Mouse (Mus musculus) granulocyte monocyte progenitor cell, adult 5-6 weeks (primary cell): ENCODE data around the gene Fads2. TPM values are rescaled to one million over a fixed set of nuclear protein-coding genes. Genes with fewer than 3 reads are reported as not detected.
A peak's percentile ranks its signal among the peaks of the same experiment; 100 is the strongest.

ENCODE experiments used
- ATAC-seq: replicated peaks from 2 replicates; pipeline ENCODE4 v1.8.0; 2016; ENCODE audit warnings: mild to moderate bottlenecking, moderate TSS enrichment, inconsistent platforms; ENCODE audit not compliant: poor library complexity, severe bottlenecking
- total RNA-seq, 2 experiments: library from RNA; stranded (forward) in 1 of 2; stranded (reverse) in 1 of 2; fragments of 200-712, 200-1000 nt in 1 of 2; fragments of >200 nt in 1 of 2; fragmentation: Nextera tagmentation in 1 of 2; gene quantifications; 2 replicates each; pipeline ENCODE4 v1.2.3; 2014 to 2017

Fads2 gene
- total RNA-seq, 2 experiments from 2014 or later: 4.8 to 5.4 TPM

DNA sequence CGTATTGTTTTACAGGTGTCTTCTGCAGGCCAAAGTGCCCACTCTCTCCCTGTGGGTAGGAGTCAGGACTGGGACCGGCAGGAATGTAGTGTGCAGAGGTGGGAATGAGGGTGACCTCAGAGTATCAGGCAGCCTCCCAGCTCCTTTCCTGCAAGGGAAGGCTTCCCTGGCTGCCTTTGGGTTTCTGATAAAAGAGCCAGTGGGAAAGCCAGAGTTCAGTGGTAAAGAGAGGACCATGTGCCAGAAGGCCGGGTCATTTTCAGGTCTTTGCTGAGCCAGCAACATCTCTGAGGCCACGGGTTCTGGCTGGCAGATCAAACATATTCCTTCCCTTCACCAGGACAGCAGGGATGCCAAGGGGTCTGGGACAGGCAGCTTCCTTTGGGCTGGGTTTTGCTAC lies 55.2 kb downstream of the Fads2 start:
- ATAC-seq: no peak

DNA sequence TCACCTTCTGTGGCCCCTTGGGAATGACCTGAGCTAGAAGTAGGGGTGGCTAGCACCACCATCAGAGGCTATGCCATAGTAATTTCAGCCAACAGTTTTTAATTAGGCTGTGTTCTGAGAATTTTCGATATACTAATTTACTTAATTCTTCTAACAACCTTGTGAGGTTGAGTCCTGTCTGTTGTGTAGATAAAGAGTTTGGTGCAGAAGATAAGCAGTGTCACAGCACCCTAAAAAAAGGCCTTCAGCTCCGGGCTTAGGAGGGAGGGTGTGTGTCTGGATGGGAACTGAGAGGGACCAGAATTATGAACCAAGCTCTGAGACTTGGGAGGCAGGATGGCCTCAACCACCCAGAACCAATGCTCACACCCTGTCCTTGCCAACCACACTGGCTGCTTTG lies 55.8 kb downstream of the Fads2 start:
- no peak for ATAC-seq

DNA sequence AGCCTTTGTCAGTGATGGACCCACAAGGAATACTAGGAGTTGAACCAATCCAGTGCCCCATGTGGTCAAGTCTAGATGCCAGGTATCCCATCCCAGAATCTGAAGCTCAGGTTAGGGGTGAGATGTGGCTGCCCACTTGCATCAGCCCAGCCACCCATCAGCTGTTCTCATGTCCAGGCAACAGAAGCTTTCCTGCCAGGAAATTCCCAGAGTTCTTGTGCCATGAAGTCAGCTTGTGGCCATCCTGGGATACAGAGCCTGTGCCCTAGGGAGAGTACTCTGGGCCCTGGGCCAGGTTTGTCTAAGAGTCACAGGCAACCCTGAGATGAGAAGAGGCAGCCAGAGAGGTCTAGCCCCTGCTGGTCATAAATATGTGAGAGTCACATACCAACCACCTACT lies 57.9 kb downstream of the Fads2 start:
- ATAC-seq: no peak

DNA sequence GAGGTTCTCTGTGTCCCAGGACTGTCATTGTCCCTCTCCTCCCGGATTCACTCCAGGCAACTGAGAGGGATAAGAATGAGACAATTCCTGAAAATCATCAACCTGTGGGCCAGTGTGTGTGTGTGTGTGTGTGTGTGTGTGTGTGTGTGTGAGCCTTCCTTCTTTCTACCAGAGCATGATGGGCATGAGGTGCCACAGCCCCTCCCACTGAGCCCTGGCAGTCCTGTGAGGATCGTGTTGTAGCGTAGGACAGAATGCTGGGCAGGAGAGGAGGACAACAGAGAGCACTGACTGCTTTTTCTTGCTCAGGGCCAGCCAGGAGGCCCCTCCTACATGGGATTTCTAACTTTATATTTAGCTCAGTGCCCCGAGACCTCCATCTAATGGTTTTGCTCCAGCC lies 58.7 kb downstream of the Fads2 start:
- no peak for ATAC-seq

DNA sequence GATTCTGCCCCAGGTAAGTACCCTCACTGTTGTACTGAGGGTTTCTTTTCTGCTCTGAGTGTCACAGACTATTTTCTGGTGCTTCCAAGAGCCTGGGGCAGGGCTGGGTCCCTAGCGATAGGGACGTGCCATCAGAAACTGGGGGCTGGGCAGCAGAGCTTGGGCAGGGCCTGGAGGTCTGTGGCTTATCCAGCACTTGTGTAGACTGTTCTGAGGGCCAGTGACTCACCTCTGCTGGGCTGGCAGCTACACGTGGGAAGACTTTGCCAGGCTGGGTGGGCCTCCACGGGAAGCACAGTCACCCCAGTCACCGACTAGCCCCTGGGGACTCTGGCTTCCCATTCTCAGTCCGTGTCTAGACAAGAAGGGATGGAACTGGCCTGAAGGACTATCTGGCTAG lies 59.3 kb downstream of the Fads2 start:
- no peak for ATAC-seq

DNA sequence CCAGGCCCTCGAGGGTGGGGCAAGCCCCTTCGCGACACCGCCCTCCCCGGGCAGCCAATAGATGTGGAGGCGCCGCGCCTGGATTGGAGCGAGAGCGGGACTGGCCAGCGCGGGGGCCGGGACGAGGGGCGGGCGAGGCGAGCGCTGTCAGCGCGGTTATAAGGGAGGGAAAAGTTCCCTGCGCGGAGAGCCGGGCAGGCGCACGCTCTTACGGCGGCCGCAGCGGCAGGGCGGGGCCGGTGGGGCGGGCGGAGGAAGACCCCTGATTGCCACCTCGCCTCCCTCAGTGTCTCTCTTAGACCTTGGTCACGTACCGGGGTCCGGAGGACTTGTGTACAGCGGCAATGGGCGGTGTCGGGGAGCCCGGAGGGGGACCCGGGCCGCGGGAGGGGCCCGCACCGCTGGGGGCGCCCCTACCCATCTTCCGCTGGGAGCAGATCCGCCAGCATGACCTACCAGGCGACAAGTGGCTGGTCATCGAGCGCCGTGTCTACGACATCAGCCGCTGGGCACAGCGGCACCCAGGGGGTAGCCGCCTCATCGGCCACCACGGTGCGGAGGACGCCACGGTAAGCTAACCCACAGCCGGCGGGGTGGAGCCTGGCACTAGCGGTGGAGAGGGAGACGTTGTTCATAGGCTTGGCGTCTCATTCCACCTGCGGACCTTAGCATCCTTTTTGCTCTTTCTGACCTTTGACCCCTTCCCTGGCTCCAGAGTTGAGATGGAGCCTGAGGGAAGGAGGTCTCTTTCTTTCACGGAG lies 60.0 kb downstream of the Fads2 start, which contains the start of gene Fads3:
Gene Fads3 (plus strand): TSS at position 182 of the 761 bp plus-strand sequence.
- ATAC-seq: peak; percentile 70

DNA sequence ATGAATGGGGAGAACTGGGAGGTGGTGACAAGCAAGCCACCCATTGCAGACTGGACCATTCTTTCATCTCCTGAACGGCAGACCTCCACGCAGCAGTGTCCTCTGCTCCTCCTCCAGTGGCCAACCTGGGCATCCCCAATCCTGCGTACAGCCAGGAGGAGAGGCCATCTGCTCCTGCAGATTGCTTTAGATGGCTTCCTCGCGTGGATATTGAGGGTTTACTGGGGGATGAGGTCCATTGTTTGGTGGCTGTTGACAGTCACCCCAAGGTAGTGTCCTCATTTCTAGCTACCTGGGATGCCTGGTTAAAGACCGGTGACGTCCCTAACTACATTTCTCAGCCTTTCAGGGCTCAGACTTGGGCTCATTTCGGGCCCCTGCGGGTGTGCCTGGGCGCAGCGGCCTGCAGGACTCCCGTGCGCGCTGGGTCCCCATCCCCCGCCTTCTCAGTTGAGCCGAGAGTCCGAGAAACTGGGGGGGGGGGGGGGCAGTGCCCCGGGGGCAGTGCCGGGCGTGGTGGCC lies 60.6 kb downstream of the Fads2 start:
- no peak for ATAC-seq

DNA sequence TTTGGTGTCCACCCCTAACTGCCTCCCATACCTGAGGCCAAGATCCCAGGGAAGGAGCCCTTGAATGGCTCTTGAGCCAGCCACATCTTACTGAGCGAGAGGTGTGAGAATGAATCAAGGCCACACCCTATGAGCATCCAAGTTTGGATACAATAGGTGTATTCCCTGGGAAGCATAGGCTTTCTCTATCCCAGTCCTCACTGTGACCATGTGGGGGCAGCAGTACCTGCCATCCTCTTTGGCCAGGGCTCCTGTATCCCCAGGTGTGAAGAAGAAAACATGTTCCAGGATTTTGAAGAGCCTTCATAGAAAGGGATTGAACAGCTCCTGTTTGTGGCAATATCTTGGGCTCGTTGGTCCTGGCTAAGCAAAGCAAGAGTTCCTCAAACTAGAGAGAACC lies 61.9 kb downstream of the Fads2 start:
- no peak for ATAC-seq

DNA sequence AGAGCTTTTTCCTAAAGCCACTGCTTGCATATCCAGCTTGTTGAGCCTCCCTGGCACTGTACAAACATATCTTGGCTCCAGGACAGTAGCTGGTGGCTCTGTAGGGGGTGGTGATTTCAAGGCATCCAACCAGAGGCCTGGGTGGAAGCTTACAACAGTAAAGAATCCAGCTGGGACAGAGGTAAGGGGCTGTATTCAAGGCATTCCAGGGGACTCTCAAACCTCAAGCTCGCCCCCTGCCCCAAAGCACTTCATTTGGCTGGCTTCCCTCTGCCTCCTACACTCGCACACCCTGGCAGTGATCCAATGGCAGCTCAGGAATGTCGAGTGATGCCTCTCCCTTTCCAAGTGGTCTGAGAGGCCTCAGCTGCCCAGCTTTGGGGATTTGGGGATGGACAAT lies 62.6 kb downstream of the Fads2 start:
- no peak for ATAC-seq

DNA sequence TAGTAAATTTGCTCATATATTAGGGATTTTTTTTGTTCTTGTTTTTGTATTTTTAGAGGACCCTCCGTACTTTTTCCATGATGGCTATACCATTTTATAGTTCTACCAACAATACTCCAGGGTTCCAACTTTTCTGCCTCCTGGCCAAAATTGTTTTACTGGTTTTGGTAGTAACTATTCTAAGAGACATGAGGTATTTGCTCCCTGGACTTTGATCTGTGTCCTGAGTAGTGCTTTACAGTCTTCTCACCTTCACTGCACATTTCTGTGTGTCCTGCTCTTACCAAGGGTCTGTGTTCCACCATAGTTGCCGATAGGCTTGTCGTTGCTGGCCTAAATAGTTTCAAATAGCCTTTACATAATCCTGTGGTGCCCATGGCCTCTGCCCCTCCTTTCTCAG lies 63.2 kb downstream of the Fads2 start:
- ATAC-seq: no peak

DNA sequence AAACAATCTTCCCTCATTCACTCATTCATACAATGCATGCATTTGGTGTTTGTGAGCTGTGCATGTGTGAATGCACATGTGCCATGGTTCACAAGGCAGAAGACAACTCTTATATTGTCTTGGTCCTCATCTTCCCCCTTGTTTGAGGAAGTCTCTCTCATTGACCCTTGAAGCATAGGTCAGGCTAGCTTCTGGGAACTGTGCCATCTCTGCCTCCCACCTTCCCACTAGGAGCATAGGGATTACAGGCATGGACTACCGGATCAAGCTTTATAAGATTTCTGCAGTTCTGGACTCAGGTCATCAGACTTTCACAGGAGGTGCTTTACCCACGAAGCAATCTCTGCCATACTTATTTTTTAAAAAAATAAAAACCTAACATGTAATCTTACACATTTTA lies 64.0 kb downstream of the Fads2 start:
- ATAC-seq: no peak

DNA sequence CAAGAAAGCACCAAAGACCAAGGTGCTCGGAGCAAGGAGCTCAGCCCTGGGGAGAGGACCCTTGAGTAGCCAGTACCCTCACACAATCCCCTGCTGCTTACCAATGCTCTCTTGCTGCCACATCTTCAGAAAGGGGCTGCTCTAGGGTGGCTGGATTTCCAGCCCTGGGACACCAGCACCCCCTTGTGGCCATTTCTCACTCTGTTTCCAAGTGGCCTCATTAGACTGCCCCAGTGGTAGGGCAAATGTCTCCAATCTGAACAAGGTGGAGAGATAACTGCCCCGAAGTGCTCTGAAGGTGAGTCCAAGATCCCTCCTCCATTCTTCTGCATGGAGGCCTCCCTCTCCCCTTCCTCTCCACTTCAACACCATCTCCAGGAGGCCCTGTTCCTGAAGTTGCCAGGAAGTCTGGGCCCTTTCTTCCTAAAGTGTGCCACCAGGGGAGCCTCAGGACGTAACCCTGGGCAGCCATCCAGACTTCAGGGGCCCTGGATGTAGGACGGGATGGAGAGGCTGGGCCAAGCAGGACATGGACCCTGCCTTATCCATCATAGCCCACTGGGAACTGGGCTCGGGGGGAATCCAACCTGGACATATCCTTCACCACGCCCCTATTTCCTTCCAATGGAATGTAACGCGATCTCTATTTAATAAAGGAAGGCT lies 66.6 kb downstream of the Fads2 start:
- ATAC-seq: peak; percentile 77

DNA sequence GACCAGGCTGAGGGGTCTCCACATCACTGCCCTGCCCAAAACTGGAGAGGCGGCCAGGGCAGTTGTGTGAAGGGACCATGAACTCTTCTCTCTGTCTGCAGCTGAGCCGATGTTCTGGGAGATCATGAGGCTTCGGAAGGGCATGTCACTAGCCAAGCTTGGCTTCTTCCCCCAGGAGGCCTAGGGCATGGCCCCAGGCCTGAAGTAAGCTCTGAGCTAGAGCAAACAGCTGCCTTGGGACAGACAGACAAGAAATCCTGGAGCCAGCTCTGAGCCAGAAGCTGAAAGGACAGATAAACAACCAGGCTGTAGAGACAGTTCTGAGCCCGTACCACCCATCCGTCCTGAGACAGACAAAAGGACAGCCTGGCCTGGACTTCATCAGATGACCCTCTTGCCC lies 67.2 kb downstream of the Fads2 start:
- no peak for ATAC-seq

DNA sequence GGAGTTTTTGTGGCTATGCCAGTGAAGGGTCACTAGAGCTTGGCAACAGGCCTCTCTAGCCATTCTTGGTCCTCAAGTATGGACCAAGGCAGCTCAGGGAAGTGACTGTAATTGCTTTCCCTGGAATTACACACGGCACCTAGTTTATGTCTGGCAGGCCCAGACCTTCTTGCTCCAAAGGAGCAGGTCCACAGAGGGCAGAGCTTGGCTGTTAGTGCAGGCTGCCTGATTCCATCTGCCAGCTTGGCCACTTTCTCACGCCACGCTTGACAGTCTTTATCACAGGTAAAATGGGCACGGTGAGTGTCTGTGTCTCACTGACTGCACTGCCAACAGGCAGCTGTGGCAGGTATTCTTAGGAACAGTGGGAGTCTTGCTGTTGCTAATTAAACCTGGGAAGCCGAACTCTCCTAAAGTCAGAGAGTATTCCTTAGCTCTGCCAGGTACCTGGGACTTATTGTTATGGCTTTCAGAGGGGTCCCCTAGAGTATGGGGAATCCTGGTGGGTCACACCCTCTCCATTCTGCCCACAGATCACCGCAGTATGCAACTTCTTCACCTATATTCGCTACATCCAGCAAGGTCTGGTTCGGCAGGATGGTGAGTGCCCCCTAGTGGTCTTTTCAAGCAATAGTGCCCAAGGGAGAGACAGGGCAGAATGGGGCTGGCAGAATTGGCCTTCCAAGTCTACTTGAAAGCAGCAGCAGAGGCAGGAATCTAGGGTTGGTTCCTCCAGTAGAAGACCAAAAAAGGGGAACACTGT lies 68.2 kb downstream of the Fads2 start:
- ATAC-seq: peak; percentile 69

DNA sequence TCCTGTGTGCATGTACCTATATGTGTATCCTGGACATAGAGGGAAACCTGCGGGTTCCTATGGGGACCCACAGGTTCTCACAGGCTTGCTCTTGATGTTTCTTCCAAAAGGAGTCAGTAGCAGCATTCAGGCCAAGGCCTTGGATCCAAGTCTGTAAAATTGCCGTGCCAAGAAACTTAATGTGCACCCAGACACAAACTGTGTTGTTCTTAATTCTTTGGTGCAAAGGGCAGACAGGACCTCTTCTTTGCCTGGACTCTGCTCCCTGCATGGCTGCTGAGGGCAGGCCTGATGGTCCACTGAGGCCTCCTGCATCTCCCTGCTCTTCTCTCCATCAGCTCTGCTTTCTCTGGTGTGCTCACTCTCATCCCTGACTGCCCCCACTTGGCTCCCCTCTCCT lies 71.8 kb downstream of the Fads2 start:
- no peak for ATAC-seq

DNA sequence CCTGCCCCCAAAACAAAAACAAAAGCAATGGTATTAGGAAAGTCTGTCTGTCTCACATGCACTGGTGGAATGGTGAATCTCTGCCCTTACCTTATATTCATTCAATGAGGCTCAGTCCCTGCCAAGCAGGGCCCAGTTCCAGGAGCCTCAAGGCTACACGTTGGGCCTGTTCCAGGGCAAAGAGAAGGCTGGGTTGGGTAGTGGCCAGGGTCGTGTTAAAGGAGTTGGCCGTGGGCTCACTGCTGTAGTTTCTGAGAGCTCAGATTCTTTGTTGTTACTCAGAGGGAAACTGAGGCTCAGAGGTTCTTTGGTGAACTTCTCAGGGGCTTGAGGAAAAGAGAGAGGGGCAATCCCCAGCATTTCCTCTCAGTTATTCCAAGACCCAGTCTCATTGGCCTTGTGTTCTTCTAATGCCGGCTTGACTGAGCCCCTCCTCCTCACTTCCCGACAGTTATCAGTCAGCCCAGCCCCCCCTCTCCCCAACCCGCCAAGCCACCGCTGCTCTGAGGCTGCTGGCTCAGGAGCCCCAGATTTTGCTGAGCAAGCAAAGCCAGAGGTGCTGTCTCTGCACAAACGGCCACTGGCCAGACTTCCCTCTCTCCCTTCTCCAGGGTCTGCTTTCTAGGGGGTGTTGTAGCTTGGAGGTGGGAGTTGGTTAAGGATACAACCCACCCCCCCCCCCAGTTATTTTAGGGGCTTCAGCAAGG lies 76.2 kb downstream of the Fads2 start:
- no peak for ATAC-seq

DNA sequence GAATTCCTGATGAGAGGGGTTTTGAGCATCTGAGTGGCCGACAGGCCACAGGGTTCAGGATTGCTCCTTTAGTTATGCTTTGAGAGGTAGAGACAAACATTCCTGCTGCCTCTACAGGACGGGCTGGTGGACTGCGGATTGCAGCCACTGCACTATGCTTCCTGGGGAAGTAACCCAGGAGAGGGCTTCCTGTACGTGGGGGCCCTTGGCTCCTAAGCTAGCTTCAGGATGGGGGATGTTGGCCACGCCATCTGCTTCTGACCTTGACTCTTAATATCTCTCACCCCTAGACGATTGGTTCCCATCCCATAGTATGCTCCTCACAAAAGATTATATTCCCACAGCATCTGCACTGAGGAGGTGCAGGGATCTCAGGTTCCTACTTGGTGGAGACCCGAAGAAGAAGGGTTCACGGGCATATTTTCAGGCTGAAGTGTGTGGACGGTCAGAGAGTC lies 78.2 kb downstream of the Fads2 start:
- ATAC-seq: peak; percentile 51

DNA sequence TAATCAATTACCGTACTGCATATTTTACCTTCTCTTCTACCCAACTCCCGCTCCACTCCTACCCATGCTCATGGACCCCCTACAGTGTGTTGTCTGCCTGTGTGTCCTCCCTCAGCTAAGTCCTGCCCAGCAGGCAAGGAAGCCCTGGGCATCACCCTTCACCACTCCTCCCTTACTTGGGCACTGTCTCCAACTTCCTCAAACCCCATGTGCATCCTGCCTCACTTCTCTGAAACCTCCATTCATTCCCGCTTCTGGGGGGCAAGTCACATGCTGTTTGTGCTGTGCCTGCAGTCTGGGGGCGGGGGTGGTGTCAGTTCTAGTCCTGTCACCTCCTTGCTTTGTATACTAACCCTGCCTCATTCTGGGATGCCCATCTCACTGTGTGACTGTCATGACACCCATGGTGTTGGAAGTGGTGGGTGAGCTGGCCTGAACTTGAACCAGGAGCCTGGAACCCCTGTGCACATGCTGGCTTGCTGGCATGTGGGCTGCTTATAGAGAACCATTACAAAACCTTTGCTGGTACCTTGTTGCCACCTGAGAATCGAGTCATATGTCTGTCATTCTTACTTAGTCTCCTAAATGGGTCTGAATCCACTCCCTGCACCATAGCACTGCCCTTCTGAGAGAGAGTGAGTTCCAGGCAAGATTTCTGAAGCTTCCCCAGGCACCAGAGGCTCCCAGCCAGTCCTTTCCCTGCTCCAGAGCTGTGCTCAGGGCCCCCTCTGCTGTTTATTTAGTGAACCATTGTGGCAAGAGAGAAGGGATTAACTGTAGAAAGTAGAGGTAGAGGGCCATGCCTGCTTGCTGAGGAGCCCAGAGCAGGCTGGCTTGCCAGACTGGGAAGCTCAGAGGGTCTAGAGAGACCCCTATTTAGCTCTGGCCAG lies 78.9 kb downstream of the Fads2 start:
- ATAC-seq: peak; percentile 70

DNA sequence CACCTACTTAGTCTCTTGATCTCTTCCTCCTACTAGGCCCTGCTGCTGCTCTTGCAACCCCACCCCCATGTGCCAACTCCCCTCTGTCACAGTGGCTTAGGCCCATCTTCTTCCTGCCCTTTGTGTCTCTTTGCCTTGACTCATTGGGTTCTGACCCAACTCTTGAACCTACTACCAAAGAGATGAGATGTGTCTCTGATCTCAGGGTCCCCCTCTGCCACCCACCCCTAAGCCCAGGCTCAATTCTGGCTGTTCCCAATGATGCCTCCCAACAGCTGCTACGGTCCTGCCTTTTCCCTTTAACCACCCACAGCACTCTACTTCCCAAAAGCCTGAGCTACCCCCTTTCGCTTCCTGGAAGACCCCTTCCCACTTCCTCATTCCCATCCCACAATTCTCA lies 79.6 kb downstream of the Fads2 start:
- no peak for ATAC-seq
